Mouse (Mus musculus) forebrain, embryonic 14.5 days (tissue): ENCODE data around the gene Pskh1. TPM values are rescaled to one million over a fixed set of nuclear protein-coding genes. Genes with fewer than 3 reads are reported as not detected.

Experiments
- ATAC-seq: fragments of 200-750 bp; cut with Nextera tagmentation; 2 replicates; pipeline ENCODE4 v1.8.0; 2017; ENCODE audit warnings: mild to moderate bottlenecking, moderate library complexity
- DNase-seq: peaks from one replicate; pipeline ENCODE4 v3.0.0-alpha.2; 2015; ENCODE audit warnings: low spot score
- H3K27ac ChIP-seq: fragments of 300-500 bp; sonication (generic); 2 replicates; pipeline ENCODE4 v1.5.1; 2014; ENCODE audit warnings: low read depth, mild to moderate bottlenecking, control low read depth, low read length, moderate library complexity
- H3K27me3 ChIP-seq: fragments of 300-500 bp; sonication (generic); replicated peaks from 2 replicates; pipeline ENCODE4 v1.6.1; 2014; ENCODE audit warnings: low read length, control low read depth, mixed read lengths; ENCODE audit not compliant: control insufficient read depth, insufficient read depth
- H3K36me3 ChIP-seq: fragments of 300-500 bp; sonication (generic); 2 replicates; pipeline ENCODE4 v1.6.1; 2014; ENCODE audit warnings: low read length, control low read depth; ENCODE audit not compliant: control insufficient read depth, insufficient read depth
- H3K4me1 ChIP-seq: fragments of 300-500 bp; sonication (generic); 2 replicates; pipeline ENCODE4 v1.6.1; 2014; ENCODE audit warnings: antibody characterized with exemption, low read length, control low read depth; ENCODE audit not compliant: control insufficient read depth, insufficient read depth
- H3K4me2 ChIP-seq: fragments of 300-500 bp; sonication (generic); 2 replicates; pipeline ENCODE4 v1.6.1; 2014; ENCODE audit warnings: mild to moderate bottlenecking, control low read depth, low read length
- H3K4me3 ChIP-seq: fragments of 300-500 bp; sonication (generic); 2 replicates; pipeline ENCODE4 v1.5.1; 2014; ENCODE audit warnings: low read depth, low read length, control low read depth
- H3K9ac ChIP-seq: fragments of 300-500 bp; sonication (generic); 2 replicates; pipeline ENCODE4 v1.6.1; 2014; ENCODE audit warnings: mild to moderate bottlenecking, low read length, control low read depth, moderate library complexity
- H3K9me3 ChIP-seq: fragments of 300-500 bp; sonication (generic); replicated peaks from 2 replicates; pipeline ENCODE4 v1.6.1; 2016; ENCODE audit warnings: low read length, control low read depth, mixed read lengths; ENCODE audit not compliant: control insufficient read depth
- WGBS: fragments of 180-500 bp; shearing (Covaris S2); extraction: QIAGEN DNeasy Blood & Tissue Kit; methylation state at CpG from one replicate; pipeline ENCODE4 v1.1.7; 2014; 5-methylcytosine and 5-hydroxymethylcytosine counted together
- microRNA-seq: library from miRNA; unstranded; fragments of <30 nt; microRNA quantifications from one replicate; pipeline ENCODE4, GENCODE M21; 2016
- polyA plus RNA-seq: library from polyadenylated mRNA; unstranded; fragments of >200 nt; fragmentation: Nextera tagmentation; extraction: Ambion mirVana; gene quantifications from 2 replicates; pipeline ENCODE4 v1.2.1, GENCODE M21; 2014

Pskh1 gene
- polyA plus RNA-seq, 1 experiment from 2014 or later: 8.5 TPM

DNA sequence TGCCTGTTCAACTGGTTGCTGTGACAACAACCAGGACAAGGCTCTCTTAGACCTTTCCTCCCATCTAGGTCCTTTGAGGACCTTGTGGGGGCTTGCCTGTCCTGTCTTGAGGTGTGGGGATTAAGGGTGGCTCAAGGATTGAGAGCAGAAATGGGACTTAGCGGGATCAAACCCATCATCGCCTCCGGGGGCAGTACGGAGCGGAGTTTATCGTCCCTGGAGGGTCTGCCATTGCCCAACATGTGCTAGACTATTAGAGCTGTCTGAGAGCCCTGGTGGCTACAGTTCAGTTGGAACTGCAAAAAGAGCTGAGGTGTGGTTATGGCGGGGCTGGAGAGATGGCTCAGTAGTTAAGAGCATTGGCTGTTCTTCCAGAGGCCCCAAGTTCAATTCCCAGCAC, 75.1 kb downstream of the Pskh1 start:
- no peak overlapping the region for H3K27ac ChIP-seq
- no peak overlapping the region for H3K4me3 ChIP-seq
- ATAC-seq (no peak), DNase-seq (no peak)
- no peak overlapping the region for H3K9ac ChIP-seq
- no peaks in the 10 kb centered on the region for H3K4me1 ChIP-seq
- H3K36me3 ChIP-seq: no peaks in the 10 kb centered on the region
- WGBS: 58% methylated on average over 7 of the region's 7 CpGs
- H3K9me3 ChIP-seq: no peaks in the 10 kb centered on the region
- no peak overlapping the region for H3K4me2 ChIP-seq
- H3K27me3 ChIP-seq: no peaks in the 10 kb centered on the region

DNA sequence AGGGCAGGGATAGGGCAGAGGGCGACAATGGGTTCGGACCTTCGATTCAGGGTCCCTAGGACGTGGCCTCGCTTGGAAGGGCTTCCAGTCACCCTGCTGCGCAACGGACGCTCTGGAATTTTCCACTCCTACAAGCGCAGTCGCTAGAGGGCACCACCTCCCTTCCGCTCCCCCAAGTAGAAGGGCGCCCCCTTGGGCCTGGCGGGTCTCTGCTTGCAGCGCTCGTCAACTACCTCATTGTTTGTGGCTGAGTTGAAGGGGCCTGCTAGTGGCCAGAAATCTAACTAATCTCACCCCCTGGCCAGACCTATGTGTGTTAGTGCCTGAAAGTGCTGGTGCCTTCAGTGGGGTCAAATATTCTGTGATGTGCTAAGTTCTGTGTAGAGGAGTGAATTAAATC, 79.1 kb downstream of the Pskh1 start, which contains the start of gene Dpep3:
Dpep3 (minus strand) TSS at position 105 of the 400 bp plus-strand sequence.
- no peaks in the 10 kb centered on the region for H3K4me1 ChIP-seq
- H3K9me3 ChIP-seq: no peaks in the 10 kb centered on the region
- H3K27me3 ChIP-seq: no peaks in the 10 kb centered on the region
- DNase-seq (no peak), ATAC-seq (no peak)
- H3K4me3 ChIP-seq: no peak within 1 kb of the TSS
- no peak within 1 kb of the TSS for H3K9ac ChIP-seq
- no peak within 1 kb of the TSS for H3K4me2 ChIP-seq
- no peak within 1 kb of the TSS for H3K27ac ChIP-seq
- WGBS: 89% methylated on average over 15 of the region's 15 CpGs
- no peaks in the 10 kb centered on the region for H3K36me3 ChIP-seq

DNA sequence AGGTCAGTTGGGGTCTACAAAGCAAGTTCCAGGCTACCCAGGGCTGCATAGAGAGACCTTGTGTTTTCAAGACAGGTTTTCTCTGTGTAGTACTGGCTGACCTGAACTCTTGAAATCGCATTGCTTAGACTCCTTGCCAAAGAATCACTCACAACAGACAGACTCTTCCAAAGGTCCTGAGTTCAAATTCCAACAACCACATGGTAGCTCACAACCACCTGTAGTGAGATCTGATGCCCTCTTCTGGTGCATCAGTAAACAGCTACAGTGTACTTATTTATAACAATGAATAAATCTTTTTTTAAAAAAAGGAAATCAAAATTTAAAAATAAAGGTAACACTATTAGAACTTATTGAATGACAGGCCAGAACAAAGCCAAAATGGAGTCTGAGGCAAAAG, 80.9 kb downstream of the Pskh1 start:
- Histone ChIP-seq H3K36me3 (no peaks in the 10 kb centered on the region), H3K27me3 (no peaks in the 10 kb centered on the region), H3K9ac (no peak overlapping the region), H3K4me2 (no peak overlapping the region), H3K4me3 (no peak overlapping the region), H3K27ac (no peak overlapping the region), H3K9me3 (no peaks in the 10 kb centered on the region), H3K4me1 (no peaks in the 10 kb centered on the region)
- DNase-seq: no peak
- no peak for ATAC-seq
- WGBS: 88% methylated on average over 1 of the region's 1 CpGs

Small RNA genes lying within 50 kb of the gene (microRNA-seq; reads per million reads assigned to microRNA genes)
- not detected for gene Mir7074

Other genes with a start within 250 kb of the Pskh1 start
- 6.0 and 8.4 TPM in 2 replicates for gene Carmil2, start 214.2 kb upstream of the Pskh1 start, polyA plus RNA-seq
- gene Acd, start 199.3 kb upstream of the Pskh1 start, polyA plus RNA-seq: 79.7 and 89.5 TPM in 2 replicates
- 48.1 and 54.6 TPM in 2 replicates for gene Pard6a, start 199.3 kb upstream of the Pskh1 start, polyA plus RNA-seq
- gene 4933405L10Rik, start 192.8 kb upstream of the Pskh1 start, polyA plus RNA-seq: 0.20 and 0.34 TPM in 2 replicates
- gene Enkd1, start 192.2 kb upstream of the Pskh1 start, polyA plus RNA-seq: 18.9 and 19.0 TPM in 2 replicates
- 62.9 and 70.6 TPM in 2 replicates for gene Gfod2, start 141.8 kb upstream of the Pskh1 start, polyA plus RNA-seq
- gene Ranbp10, start 73.1 kb upstream of the Pskh1 start, polyA plus RNA-seq: 8.1 and 10.4 TPM in 2 replicates
- 0.83 TPM in 2 replicates for gene Tsnaxip1, start 72.7 kb upstream of the Pskh1 start, polyA plus RNA-seq
- 50.7 and 51.8 TPM in 2 replicates for gene Cenpt, start 47.2 kb upstream of the Pskh1 start, polyA plus RNA-seq
- 51.7 and 60.8 TPM in 2 replicates for gene Thap11, start 45.3 kb upstream of the Pskh1 start, polyA plus RNA-seq
- 224 and 283 TPM in 2 replicates for gene Nutf2, start 39.9 kb upstream of the Pskh1 start, polyA plus RNA-seq
- 27.9 and 39.4 TPM in 2 replicates for gene Edc4, start 19.6 kb upstream of the Pskh1 start, polyA plus RNA-seq
- 0.42 and 0.66 TPM in 2 replicates for gene Nrn1l, start 6.9 kb upstream of the Pskh1 start, polyA plus RNA-seq
- gene Ctrl, start 33.4 kb downstream of the Pskh1 start, polyA plus RNA-seq: 1.9 and 2.5 TPM in 2 replicates
- gene Psmb10, start 38.0 kb downstream of the Pskh1 start, polyA plus RNA-seq: 48.2 and 57.8 TPM in 2 replicates
- gene Lcat, start 42.9 kb downstream of the Pskh1 start, polyA plus RNA-seq: 0.17 and 0.48 TPM in 2 replicates
- 5.1 and 9.4 TPM in 2 replicates for gene Slc12a4, start 65.7 kb downstream of the Pskh1 start, polyA plus RNA-seq
- gene Dpep3, start 79.0 kb downstream of the Pskh1 start, polyA plus RNA-seq: not detected in 2 replicates
- gene Dus2, start 90.9 kb downstream of the Pskh1 start, polyA plus RNA-seq: 18.4 and 20.3 TPM in 2 replicates
- gene Dpep2nb, start 105.5 kb downstream of the Pskh1 start, polyA plus RNA-seq: not detected in 2 replicates
- gene Ddx28, start 111.4 kb downstream of the Pskh1 start, polyA plus RNA-seq: 21.6 and 22.2 TPM in 2 replicates
- 2.6 and 2.7 TPM in 2 replicates for gene Nfatc3, start 158.4 kb downstream of the Pskh1 start, polyA plus RNA-seq
- gene Esrp2, start 236.5 kb downstream of the Pskh1 start, polyA plus RNA-seq: 0.15 TPM in 1 of 2 replicates, not detected in the other
- 7.8 and 7.9 TPM in 2 replicates for gene Pla2g15, start 250.0 kb downstream of the Pskh1 start, polyA plus RNA-seq